21 mouse cellular contexts compared by ENCODE assay signal in genomic region chr7:118776491-118776890, GRCm38 (mm10). TPM values are rescaled to one million over a fixed set of nuclear protein-coding genes. Genes with fewer than 3 reads are reported as not detected.
A peak's percentile ranks its signal among the peaks of the same experiment; 100 is the strongest.
DNase-seq lines count a peak whose midpoint lies in the region; ATAC-seq and TF ChIP-seq lines count a peak whose summit lies in the region.
"Had no signal": no experiment of that assay in that cellular context is flagged by ENCODE, and none has a peak within 500 bp of the region (broad histone marks: within the 10 kb centered on the region; RNA-seq: fewer than 3 reads in every experiment).

No protein-coding gene starts in this region.

- peak; percentile 92 for DNase-seq in heart, adult 11 months
- DNase-seq in lung, postnatal 0 days (ENCODE audit: low spot score) = no peak
- no peak for DNase-seq in lung, adult 2 months
- DNase-seq in CH12.LX (ENCODE audit: extremely low read depth) = peak; percentile 32
- no peak for DNase-seq in Muller cell, postnatal 12 days (ENCODE audit: inconsistent ontology term)
- DNase-seq: adrenal gland, postnatal 14 days; cerebellum, adult 18-20 months; gastrocnemius, postnatal 36 days; heart, postnatal 4 days; kidney, adult 11 months; kidney, adult 9 months had no signal

- dilution Hi-C loops in CH12.LX (cut with MboI; ENCODE audit: extremely low pct_ligation_motif_present, extremely low pct_unique_long_range_greater_than_20kb, low sequenced_read_pairs) = no loop called here

- no peak overlapping the region for H3K9ac ChIP-seq in heart, embryonic 11.5 days (ENCODE audit: low read depth, low read length)
- H3K9ac ChIP-seq in lung, postnatal 0 days (replicated peaks; ENCODE audit: low read depth) = no peak overlapping the region
- H3K9ac ChIP-seq in CH12.LX (ENCODE audit: insufficient read depth, low read depth) = no peak overlapping the region
- H3K9ac ChIP-seq: embryonic facial prominence, embryonic 15.5 days; heart, embryonic 13.5 days; hindbrain, embryonic 15.5 days had no signal

- no peak overlapping the region for H3K27ac ChIP-seq in heart, embryonic 11.5 days (ENCODE audit: low read depth, low read length)
- no peak overlapping the region for H3K27ac ChIP-seq in lung, postnatal 0 days (ENCODE audit: low read length)
- H3K27ac ChIP-seq in CH12.LX (ENCODE audit: insufficient read depth, low read depth) = no peak overlapping the region
- peak overlapping the region; percentile 95 for H3K27ac ChIP-seq in olfactory bulb, adult 2 months (ENCODE audit: insufficient read depth, low read depth, low read length)
- H3K27ac ChIP-seq: embryonic facial prominence, embryonic 15.5 days; hindbrain, embryonic 15.5 days had no signal

- 88% methylated on average over 9 of the region's 9 CpGs for WGBS in heart, embryonic 11.5 days (ENCODE audit: insufficient replicate concordance)
- 58% methylated on average over 9 of the region's 9 CpGs for WGBS in lung, postnatal 0 days
- 54% methylated on average over 9 of the region's 9 CpGs for WGBS in lung, adult 2 months
- WGBS in olfactory bulb, adult 2 months = 77% methylated on average over 9 of the region's 9 CpGs

- H3K4me3 ChIP-seq in heart, embryonic 11.5 days (ENCODE audit: low read depth, low read length) = no peak overlapping the region
- H3K4me3 ChIP-seq in lung, postnatal 0 days (ENCODE audit: low read depth, low read length) = no peak overlapping the region
- no peak overlapping the region for H3K4me3 ChIP-seq in lung, adult 2 months (replicated peaks; ENCODE audit: extremely low read depth, low read depth, low read length)
- H3K4me3 ChIP-seq in CH12.LX (replicated peaks in 1 of 3; ENCODE audit: low read depth in 2 of 3, low read length in 2 of 3, poor library complexity in 1 of 3) = no peak overlapping the region
- H3K4me3 ChIP-seq in olfactory bulb, adult 2 months (ENCODE audit: insufficient read depth, low read depth, low read length) = no peak overlapping the region
- H3K4me3 ChIP-seq: embryonic facial prominence, embryonic 15.5 days; erythroblast, embryonic 14.5 days; heart, embryonic 13.5 days; hindbrain, embryonic 15.5 days had no signal

- H3K4me2 ChIP-seq in heart, embryonic 11.5 days = no peak overlapping the region
- no peak overlapping the region for H3K4me2 ChIP-seq in lung, postnatal 0 days (replicated peaks; ENCODE audit: low read depth, low read length)
- no peak overlapping the region for H3K4me2 ChIP-seq in CH12.LX (ENCODE audit: insufficient read depth, low read depth, poor library complexity, severe bottlenecking)
- H3K4me2 ChIP-seq: embryonic facial prominence, embryonic 15.5 days; heart, embryonic 13.5 days; hindbrain, embryonic 15.5 days had no signal

- peak; percentile 44 for TF ChIP-seq EP300 in lung, postnatal 0 days (IDR thresholded peaks at IDR 0.05)
- no peak for TF ChIP-seq EP300 in CH12.LX (IDR thresholded peaks at IDR 0.05; ENCODE audit: low read length)

- no peaks in the 10 kb centered on the region for H3K79me2 ChIP-seq in CH12.LX (replicated peaks; ENCODE audit: control insufficient read depth, extremely low read depth, insufficient read depth, poor library complexity, severe bottlenecking)

- TF ChIP-seq RAD21 in CH12.LX (IDR thresholded peaks at IDR 0.05; ENCODE audit: low read depth, low read length) = no peak

- no peak for ATAC-seq in heart, embryonic 11.5 days (replicated peaks; ENCODE audit: insufficient number of reproducible peaks, low FRiP score, low TSS enrichment)
- peak; percentile 43; the same call in 1 of the 2 replicates for ATAC-seq in lung, postnatal 0 days
- ATAC-seq: activated CD4-positive, CD25-positive, alpha-beta regulatory T cell, adult 4 months; CD4-positive, CD25-positive, alpha-beta regulatory T cell, adult 4 months; inflammation-experienced regulatory T-cells, adult 6 months; Patski had no signal

- no peak for TF ChIP-seq POLR2A in lung, adult 2 months (IDR thresholded peaks at IDR 0.05; ENCODE audit: borderline replicate concordance, extremely low read depth, low read depth, low read length)
- TF ChIP-seq POLR2A in CH12.LX (IDR thresholded peaks at IDR 0.05; ENCODE audit: low read depth, low read length) = no peak
- TF ChIP-seq POLR2A in olfactory bulb, adult 2 months (IDR thresholded peaks at IDR 0.05; ENCODE audit: insufficient read depth, low read depth, low read length) = no peak

- H3K4me1 ChIP-seq in heart, embryonic 11.5 days (ENCODE audit: control insufficient read depth, insufficient read depth, low read length) = no peaks in the 10 kb centered on the region
- H3K4me1 ChIP-seq in lung, postnatal 0 days (ENCODE audit: insufficient read depth, low read depth, low read length) = no peaks in the 10 kb centered on the region
- 0 out of 2 replicates have a peak, but pooled peaks cover 5% of the 10 kb centered on the region for H3K4me1 ChIP-seq in lung, adult 2 months (ENCODE audit: control insufficient read depth, insufficient read depth, low read length)
- H3K4me1 ChIP-seq in CH12.LX (ENCODE audit: control insufficient read depth in 1 of 2, insufficient read depth in 2 of 2) = peaks cover 3 to 12% of the 10 kb centered on the region in 2 experiments; a peak in 3 of 4 replicates
- peaks cover 39% of the 10 kb centered on the region for H3K4me1 ChIP-seq in olfactory bulb, adult 2 months (ENCODE audit: control insufficient read depth, insufficient read depth, low read length)
- H3K4me1 ChIP-seq: embryonic facial prominence, embryonic 15.5 days had no signal

- TF ChIP-seq CTCF in lung, postnatal 0 days (IDR thresholded peaks at IDR 0.05) = no peak
- TF ChIP-seq CTCF in lung, adult 2 months (IDR thresholded peaks at IDR 0.05; ENCODE audit: insufficient read depth, low read length) = no peak
- no peak for TF ChIP-seq CTCF in CH12.LX (conservative IDR thresholded peaks at IDR 0.05 in 1 of 2, IDR thresholded peaks at IDR 0.05 in 1 of 2; ENCODE audit: low read depth in 2 of 2, low read length in 2 of 2)
- no peak for TF ChIP-seq CTCF in olfactory bulb, adult 2 months (IDR thresholded peaks at IDR 0.05; ENCODE audit: insufficient read depth, low read depth, low read length)

- in situ Hi-C loops in CH12.LX (cut with MboI; ENCODE audit: low pct_ligation_motif_present, low pct_unique_long_range_greater_than_20kb, low sequenced_read_pairs) = loop anchor here (10.0 kb wide), 1 partner anchor 58 kb away; no protein-coding TSS in a partner anchor

- peaks cover 10% of the 10 kb centered on the region; the same call in 1 of the 2 replicates for H3K36me3 ChIP-seq in heart, embryonic 11.5 days (ENCODE audit: control insufficient read depth, insufficient read depth, low read length)
- H3K36me3 ChIP-seq in lung, postnatal 0 days (ENCODE audit: insufficient read depth, low read length) = peaks cover 10% of the 10 kb centered on the region; the same call in 1 of the 2 replicates
- H3K36me3 ChIP-seq in CH12.LX (replicated peaks in 1 of 2; ENCODE audit: control insufficient read depth in 1 of 2, insufficient read depth in 1 of 2, low read length in 1 of 2) = peaks cover 43 to 96% of the 10 kb centered on the region in 2 experiments

- H3K9me3 ChIP-seq in heart, embryonic 11.5 days (replicated peaks; ENCODE audit: control insufficient read depth, low read length) = no peaks in the 10 kb centered on the region
- no peaks in the 10 kb centered on the region for H3K9me3 ChIP-seq in lung, postnatal 0 days (ENCODE audit: low read length)
- H3K9me3 ChIP-seq in CH12.LX (replicated peaks; ENCODE audit: low read length) = no peaks in the 10 kb centered on the region
- H3K9me3 ChIP-seq: embryonic facial prominence, embryonic 15.5 days; heart, embryonic 13.5 days; hindbrain, embryonic 15.5 days had no signal

- no peaks in the 10 kb centered on the region for H3K27me3 ChIP-seq in heart, embryonic 11.5 days (ENCODE audit: control insufficient read depth, insufficient read depth, low read length)
- no peaks in the 10 kb centered on the region for H3K27me3 ChIP-seq in lung, postnatal 0 days (replicated peaks; ENCODE audit: insufficient read depth, low read length)
- H3K27me3 ChIP-seq in CH12.LX (replicated peaks) = no peaks in the 10 kb centered on the region
- H3K27me3 ChIP-seq: embryonic facial prominence, embryonic 15.5 days; heart, embryonic 13.5 days; hindbrain, embryonic 15.5 days; Patski had no signal

TF ChIP-seq in CH12.LX, 34 proteins besides CTCF, POLR2A, EP300 and RAD21 (continues in another document):
- no peak for TF ChIP-seq PAX5 (IDR thresholded peaks at IDR 0.05; ENCODE audit: low read length)
- TF ChIP-seq BHLHE40 (IDR thresholded peaks at IDR 0.05; ENCODE audit: low read depth, low read length) = no peak
- no peak for TF ChIP-seq MAX (IDR thresholded peaks at IDR 0.05; ENCODE audit: low read length)
- no peak for TF ChIP-seq SIN3A (IDR thresholded peaks at IDR 0.05; ENCODE audit: low read length)
- no peak for TF ChIP-seq KAT2A (IDR thresholded peaks at IDR 0.05; ENCODE audit: insufficient replicate concordance, low read length)
- TF ChIP-seq IRF4 (IDR thresholded peaks at IDR 0.05; ENCODE audit: low read depth, low read length) = no peak
- TF ChIP-seq ZKSCAN1 (IDR thresholded peaks at IDR 0.05; ENCODE audit: borderline replicate concordance, low read depth, low read length) = no peak
- TF ChIP-seq JUN (IDR thresholded peaks at IDR 0.05; ENCODE audit: insufficient read depth, low read depth, low read length) = no peak
- no peak for TF ChIP-seq NELFE (IDR thresholded peaks at IDR 0.05; ENCODE audit: low read depth, low read length)
- TF ChIP-seq ZC3H11A (IDR thresholded peaks at IDR 0.05; ENCODE audit: low read depth, low read length) = no peak
- no peak for TF ChIP-seq JUND (conservative IDR thresholded peaks at IDR 0.05; ENCODE audit: low read depth, low read length)
- no peak for TF ChIP-seq TCF12 (IDR thresholded peaks at IDR 0.05; ENCODE audit: low read depth, low read length)
- no peak for TF ChIP-seq USF1 (IDR thresholded peaks at IDR 0.05; ENCODE audit: low read depth, low read length)
- no peak for TF ChIP-seq USF2 (conservative IDR thresholded peaks at IDR 0.05; ENCODE audit: low read depth, low read length)
- no peak for TF ChIP-seq E2F4 (IDR thresholded peaks at IDR 0.05; ENCODE audit: insufficient replicate concordance, low read depth, low read length)
- no peak for TF ChIP-seq MAZ (IDR thresholded peaks at IDR 0.05; ENCODE audit: low read depth, low read length)
- TF ChIP-seq ELF1 (IDR thresholded peaks at IDR 0.05; ENCODE audit: low read depth, low read length) = no peak
- no peak for TF ChIP-seq ZMIZ1 (IDR thresholded peaks at IDR 0.05; ENCODE audit: low read depth, low read length)
- TF ChIP-seq RCOR1 (conservative IDR thresholded peaks at IDR 0.05; ENCODE audit: low read depth, low read length) = no peak

RNA-seq across cellular contexts. Expression of gene Vps35l, which starts 36.5 kb away (rescaled TPM):
- 48.1 and 49.0 TPM in 2 replicates for polyA plus RNA-seq in heart, embryonic 11.5 days (2014; fragmentation: Nextera tagmentation; extraction: Ambion mirVana)
- 44.0 and 45.0 TPM in 2 replicates for polyA plus RNA-seq in lung, postnatal 0 days (2015; fragmentation: Nextera tagmentation; extraction: Ambion mirVana)
- 40.1 and 41.7 TPM in 2 replicates for polyA plus RNA-seq in lung, adult 2 months (2012; rRNA removed)
- total RNA-seq in CH12.LX (2012; rRNA removed) = 39.0 and 43.9 TPM in 2 replicates
- 45.8 and 54.7 TPM in 2 replicates for total RNA-seq in CH12.LX (2014; rRNA removed)
- polyA plus RNA-seq in CH12.LX (2012; ENCODE audit: insufficient read length, low read depth) = 46.0 and 57.7 TPM in 2 replicates
- polyA plus RNA-seq in olfactory bulb, adult 2 months (2012; ENCODE audit: insufficient read depth, insufficient read length, low replicate concordance, missing spikeins) = not detected in 2 replicates

Comparison
In these comparisons a context has a peak if more than half of its experiments do, and no peak if none do; other contexts are left out.
1. DNase-seq: peak in heart, adult 11 months (single experiment) and CH12.LX (single experiment); none in lung, postnatal 0 days (single experiment), lung, adult 2 months (single experiment) and Muller cell, postnatal 12 days (single experiment).